Mouse (Mus musculus): Measurements from ENCODE around the gene Zpbp.

The Zpbp gene

GRCm38 (mm10) chr11:11461635-11462560, at the start of gene Zpbp, which contains the start of gene Spata48:
TSS of gene Zpbp (minus strand) at chr11:11462408.
TSS of gene Spata48 (plus strand) at chr11:11462094.
- DNase-seq, result peak; percentile 93 to 95

- no peak for DNase-seq
These were observed 47.2 kb upstream of the Zpbp start for GRCm38 (mm10) chr11:11509413-11509812.

GRCm38 (mm10) chr11:11506187-11506586, 44.0 kb upstream of the Zpbp start:
- no peak for DNase-seq

GRCm38 (mm10) chr11:11499944-11500343, 37.7 kb upstream of the Zpbp start:
- DNase-seq, result peak in 1 of 2 experiments; percentile 22

GRCm38 (mm10) chr11:11495697-11496096, 33.5 kb upstream of the Zpbp start:
- DNase-seq, result no peak

- DNase-seq, result no peak
These were observed 29.8 kb upstream of the Zpbp start for GRCm38 (mm10) chr11:11492044-11492443.

- no peak for DNase-seq
These were observed 22.2 kb upstream of the Zpbp start for GRCm38 (mm10) chr11:11484378-11484777.

GRCm38 (mm10) chr11:11468924-11469323, 6.7 kb upstream of the Zpbp start:
- DNase-seq, result no peak

GRCm38 (mm10) chr11:11462561-11462890, 318 bp upstream of the Zpbp start:
- no peak for DNase-seq

GRCm38 (mm10) chr11:11455037-11455436, 7.2 kb downstream of the Zpbp start:
- DNase-seq, result peak in 1 of 2 experiments; percentile 6

- DNase-seq, result no peak
These were observed 44.9 kb downstream of the Zpbp start for GRCm38 (mm10) chr11:11417356-11417755.

GRCm38 (mm10) chr11:11414188-11414587, 48.0 kb downstream of the Zpbp start:
- no peak for DNase-seq

GRCm38 (mm10) chr11:11394686-11395085, 67.5 kb downstream of the Zpbp start:
- DNase-seq, result no peak

GRCm38 (mm10) chr11:11393164-11393563, 69.0 kb downstream of the Zpbp start:
- no peak for DNase-seq

- DNase-seq, result no peak
These were observed 90.9 kb downstream of the Zpbp start for GRCm38 (mm10) chr11:11371305-11371704.

- no peak for DNase-seq
These were observed 178.7 kb downstream of the Zpbp start for GRCm38 (mm10) chr11:11283512-11283911.

- DNase-seq, result no peak
These were observed 182.1 kb downstream of the Zpbp start for GRCm38 (mm10) chr11:11280128-11280527.

- DNase-seq, result no peak
These were observed 204.9 kb downstream of the Zpbp start for GRCm38 (mm10) chr11:11257348-11257747.

- no peak for DNase-seq
These were observed 219.4 kb downstream of the Zpbp start for GRCm38 (mm10) chr11:11242694-11243377.

- peak in 1 of 2 experiments; percentile 14 for DNase-seq
These were observed 222.9 kb downstream of the Zpbp start for GRCm38 (mm10) chr11:11239346-11239745.

All from kidney, postnatal 25 days (tissue).